Mouse (Mus musculus) splenic B cell, adult 2 months (primary cell): Measurements from ENCODE around the gene Clock.

Source experiments
- DNase-seq: peaks from one replicate; pipeline ENCODE4 v3.0.0-alpha.2; 2011; ENCODE audit warnings: low read depth, low spot score
- H3K27me3 ChIP-seq: 2 replicates; pipeline ENCODE4 v1.6.1; 2012; ENCODE audit warnings: mild to moderate bottlenecking, low read length, moderate library complexity, mixed read lengths; ENCODE audit not compliant: control insufficient read depth, poor library complexity, insufficient read depth, severe bottlenecking
- H3K36me3 ChIP-seq: 2 replicates; pipeline ENCODE4 v1.6.1; 2012; ENCODE audit warnings: mild to moderate bottlenecking, low read length, moderate library complexity, mixed read lengths; ENCODE audit not compliant: control insufficient read depth, poor library complexity, insufficient read depth, severe bottlenecking

The Clock gene

DNA sequence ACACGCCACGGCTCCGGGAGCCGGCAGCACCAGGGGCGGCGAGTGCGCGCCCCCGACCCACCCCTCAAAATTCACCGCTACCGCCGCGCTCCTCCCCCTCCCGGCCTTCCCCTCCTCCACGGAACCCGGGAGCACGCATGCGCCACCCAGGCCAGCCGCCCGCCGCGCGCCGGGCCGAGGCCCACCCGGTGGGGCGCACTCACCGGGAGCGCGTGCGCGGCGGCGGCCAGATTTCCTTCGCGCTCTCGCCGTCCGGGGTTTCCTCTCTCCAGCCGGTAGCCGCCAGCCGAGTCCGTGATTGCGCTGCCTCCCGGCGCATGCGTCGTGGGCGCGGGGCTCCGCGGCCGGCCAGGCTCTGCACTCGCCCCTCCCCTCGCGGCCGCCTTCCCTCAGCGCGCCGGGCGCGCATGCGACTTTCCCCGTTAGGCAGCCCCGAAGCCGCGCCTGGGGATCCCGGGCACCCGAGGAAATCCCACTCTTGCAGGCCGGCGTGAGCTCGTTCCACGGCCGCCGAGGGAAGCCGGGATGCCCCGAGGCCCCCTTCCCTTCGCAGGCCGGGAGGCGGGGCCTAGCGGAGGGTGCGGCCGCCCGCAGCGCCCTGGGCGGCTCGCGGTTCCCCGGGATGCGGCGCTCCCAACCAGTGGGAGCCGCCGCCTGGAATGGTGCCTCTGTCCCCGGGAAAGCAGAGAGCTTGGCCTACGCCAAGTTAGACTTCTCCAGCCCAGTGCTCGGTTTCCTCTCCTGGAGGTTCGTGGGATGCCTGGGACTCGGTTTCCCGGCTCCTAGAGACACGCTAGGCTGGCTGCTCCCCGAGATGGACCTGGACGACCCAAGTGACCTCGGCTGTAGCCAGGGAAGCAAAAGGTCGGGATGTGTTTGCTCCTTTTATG, at the start of gene Clock:
Gene Clock, minus strand, starts transcription at position 341 of the 890 bp plus-strand sequence.
- H3K27me3 ChIP-seq = no peaks in the 10 kb centered on the region
- DNase-seq = peak; percentile 88

DNA sequence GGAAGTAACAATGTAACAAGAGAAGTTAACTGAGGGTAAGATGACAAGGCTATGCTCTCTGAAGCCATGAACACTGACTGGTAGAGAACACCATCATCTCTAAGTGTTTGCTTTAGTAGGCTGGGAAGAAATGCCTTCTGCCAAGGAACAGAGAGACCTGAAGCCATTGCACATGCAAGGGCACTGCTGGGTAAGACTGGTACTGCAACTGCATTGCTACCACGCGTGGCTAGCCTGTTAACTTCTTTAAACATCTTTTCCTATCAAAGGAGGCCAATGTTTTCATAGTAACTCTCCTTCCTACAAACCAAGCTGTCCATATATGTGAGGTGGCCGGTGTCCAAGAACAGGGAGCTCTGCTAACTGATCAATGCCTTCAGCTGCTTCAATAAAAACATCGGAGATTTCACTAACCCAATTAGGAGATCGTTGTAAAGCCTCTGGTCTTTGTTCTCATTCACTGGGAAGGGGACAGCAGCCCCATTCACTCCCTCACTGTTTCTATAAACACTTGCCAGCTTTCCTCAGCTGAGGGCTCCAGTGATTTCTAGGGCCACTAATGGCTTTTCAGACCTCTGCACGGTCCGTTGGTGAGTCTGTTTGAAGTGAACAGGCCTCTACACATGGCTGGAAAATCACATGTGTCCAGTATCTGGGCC, 47.5 kb upstream of the Clock start:
- Histone ChIP-seq H3K36me3 (no peaks in the 10 kb centered on the region), H3K27me3 (no peaks in the 10 kb centered on the region)
- DNase-seq = no peak

More for the DNA sequence above, at the start of gene Clock:
- no peaks in the 10 kb centered on the region for H3K36me3 ChIP-seq

DNA sequence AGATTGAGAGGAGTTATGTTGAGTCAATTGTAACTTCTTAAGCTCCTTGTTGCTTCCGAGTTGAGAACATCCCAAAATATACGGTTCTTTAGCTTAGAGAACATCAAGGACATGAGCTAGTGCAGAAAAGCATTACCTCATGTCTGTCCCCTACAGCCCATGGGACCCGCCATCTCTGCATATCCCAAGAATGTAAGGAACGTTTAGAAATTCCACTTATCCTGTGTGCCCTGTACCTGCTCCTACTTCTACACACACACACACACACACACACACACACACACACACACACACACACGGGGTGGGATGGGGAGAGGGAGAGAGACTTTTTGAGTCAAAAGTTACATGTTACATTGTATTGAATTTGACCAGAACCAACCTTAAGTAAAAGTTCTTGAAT, 46.9 kb upstream of the Clock start:
- no peaks in the 10 kb centered on the region for H3K27me3 ChIP-seq
- no peak for DNase-seq
- no peaks in the 10 kb centered on the region for H3K36me3 ChIP-seq

DNA sequence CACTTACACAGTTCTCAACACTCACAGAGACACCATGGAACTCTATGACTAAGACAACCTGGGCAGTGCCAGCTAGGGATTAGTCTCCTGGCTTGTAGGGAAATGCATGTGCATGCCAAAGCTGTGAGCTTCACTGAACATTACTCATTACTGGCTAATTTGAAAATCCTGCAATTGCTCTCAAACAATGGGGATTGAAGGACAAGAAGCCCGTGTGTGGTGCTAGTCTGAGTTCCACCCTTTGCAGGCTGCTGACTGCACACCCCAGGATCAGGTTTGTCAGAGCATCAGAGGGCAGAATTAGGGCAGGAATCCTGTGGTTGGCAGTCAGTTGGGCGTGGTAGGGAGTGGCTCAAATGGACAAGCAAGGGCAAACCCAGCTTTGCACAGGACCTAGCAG, 41.5 kb upstream of the Clock start:
- no peak for DNase-seq
- Histone ChIP-seq H3K27me3 (no peaks in the 10 kb centered on the region), H3K36me3 (no peaks in the 10 kb centered on the region)

DNA sequence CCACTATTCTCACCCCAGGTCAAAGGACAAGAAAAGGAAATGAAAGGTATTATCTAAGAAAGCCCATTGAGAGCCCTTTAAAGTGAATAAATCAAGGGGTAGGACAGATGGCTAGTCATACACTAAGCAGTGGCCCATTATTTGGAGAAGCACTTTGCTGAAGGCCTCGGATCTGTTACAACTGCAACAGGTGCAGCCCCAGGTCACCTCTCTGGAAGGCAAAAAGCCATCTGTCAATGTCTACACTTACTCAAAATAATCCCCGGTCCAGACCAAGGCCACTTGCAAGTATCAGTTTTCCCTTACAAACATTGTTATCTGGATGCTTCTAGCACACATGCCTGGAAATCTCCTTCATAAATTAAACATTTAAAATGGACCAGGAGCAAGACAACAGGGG, 36.3 kb upstream of the Clock start:
- no peaks in the 10 kb centered on the region for H3K36me3 ChIP-seq
- H3K27me3 ChIP-seq = no peaks in the 10 kb centered on the region
- DNase-seq = no peak

DNA sequence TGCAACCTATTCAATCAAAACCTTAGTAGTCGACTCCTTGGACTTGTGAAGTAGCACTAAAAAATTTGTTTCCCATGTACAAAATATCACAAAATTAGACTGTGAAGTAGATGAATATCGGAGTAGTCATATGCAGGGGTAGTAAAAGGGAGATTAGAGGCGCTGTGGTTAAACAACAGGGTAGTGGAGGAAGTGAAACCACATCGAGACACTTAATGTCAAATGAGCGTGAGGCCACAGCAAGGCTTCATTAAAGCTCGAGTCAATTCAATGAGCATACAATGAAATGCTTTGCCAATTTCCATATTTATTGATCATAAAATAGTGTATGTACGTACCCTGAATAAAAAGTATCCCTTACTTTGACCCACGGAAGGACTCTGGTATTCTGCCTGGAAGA, 32.5 kb upstream of the Clock start:
- no peaks in the 10 kb centered on the region for H3K27me3 ChIP-seq
- no peaks in the 10 kb centered on the region; the same call in 1 of the 2 replicates for H3K36me3 ChIP-seq
- DNase-seq = peak; percentile 61

DNA sequence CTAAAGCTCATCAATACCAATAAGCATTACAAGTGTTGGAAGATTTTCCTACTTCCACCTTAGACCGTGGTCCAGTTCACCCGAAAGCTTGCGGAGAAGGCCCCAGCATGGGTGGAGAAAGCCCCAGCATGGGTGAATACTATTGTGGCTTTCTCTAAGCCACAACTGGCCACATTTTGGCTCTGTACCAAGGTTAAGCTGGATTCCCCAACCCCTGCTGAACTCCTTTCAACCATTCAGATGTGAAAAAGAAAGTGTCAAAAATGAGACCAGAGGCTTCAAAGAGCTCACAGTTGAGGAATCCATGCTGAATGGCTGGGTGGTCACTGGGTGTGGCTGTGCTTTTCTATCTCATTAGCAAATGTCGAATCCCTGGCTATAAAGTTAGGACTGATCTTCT, 29.2 kb upstream of the Clock start:
- DNase-seq = no peak
- Histone ChIP-seq H3K36me3 (no peaks in the 10 kb centered on the region; the same call in 1 of the 2 replicates), H3K27me3 (no peaks in the 10 kb centered on the region)

DNA sequence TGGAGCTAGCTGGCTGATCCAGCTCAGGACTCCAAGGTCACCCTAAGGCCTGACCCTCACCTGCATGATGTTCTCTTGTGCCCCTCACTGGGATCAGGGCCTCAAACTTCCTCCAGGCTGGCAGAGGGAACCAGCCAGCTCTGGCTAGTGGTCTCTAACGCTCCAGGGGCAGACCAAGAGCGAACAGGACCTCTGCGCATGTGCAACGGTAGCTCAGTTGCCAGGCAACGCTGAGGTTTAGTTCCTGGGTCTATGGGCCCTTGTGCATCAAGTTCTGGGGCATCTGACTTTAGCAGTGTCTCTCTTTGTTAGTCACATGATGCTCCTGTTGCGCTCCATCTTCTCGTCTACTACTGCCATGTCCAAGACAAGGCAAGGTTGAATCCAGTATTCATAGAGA, 26.4 kb upstream of the Clock start, which contains the start of gene Pdcl2:
Gene Pdcl2, minus strand, starts transcription at position 204 of the 400 bp plus-strand sequence.
- H3K27me3 ChIP-seq = no peaks in the 10 kb centered on the region
- H3K36me3 ChIP-seq = no peaks in the 10 kb centered on the region; the same call in 1 of the 2 replicates
- DNase-seq = no peak

DNA sequence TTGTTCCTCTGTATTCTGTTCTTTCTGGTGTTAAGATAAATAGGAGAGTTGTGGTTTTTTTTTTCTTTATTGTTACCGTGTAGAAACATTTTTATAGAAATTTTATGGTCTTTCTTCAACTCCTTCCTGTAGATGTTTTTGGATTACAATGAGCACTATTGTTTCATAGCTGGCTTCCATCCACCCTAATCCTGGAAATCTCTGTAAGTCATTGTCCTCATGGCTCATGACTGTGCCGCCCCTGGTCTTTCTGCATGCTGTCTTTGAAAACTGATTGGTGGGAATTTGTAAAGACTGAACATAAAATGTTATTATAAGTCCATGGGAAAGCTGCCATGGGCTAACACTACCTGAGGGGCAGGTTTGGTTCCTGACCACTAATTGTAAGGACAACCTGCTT, 22.7 kb upstream of the Clock start:
- DNase-seq = no peak
- no peaks in the 10 kb centered on the region for H3K36me3 ChIP-seq
- no peaks in the 10 kb centered on the region for H3K27me3 ChIP-seq

DNA sequence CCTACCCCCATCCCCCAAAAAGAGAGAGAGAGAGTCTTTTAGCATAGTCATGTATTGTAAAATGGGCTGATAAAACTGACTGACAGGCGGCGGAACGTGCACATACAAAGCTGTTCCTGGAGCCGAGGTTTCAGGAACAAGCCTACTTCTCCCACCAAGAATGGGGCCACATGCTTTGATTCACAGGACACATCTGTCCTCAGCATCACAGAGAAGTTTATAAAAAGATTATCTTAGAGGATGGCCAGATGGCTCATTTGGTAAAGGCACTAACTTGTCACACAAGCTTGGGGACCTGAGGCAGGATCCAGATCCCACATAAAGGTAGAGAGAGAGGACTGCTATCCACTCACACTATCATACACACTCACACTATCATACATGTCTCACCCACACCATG, 20.5 kb upstream of the Clock start:
- Histone ChIP-seq H3K36me3 (no peaks in the 10 kb centered on the region), H3K27me3 (no peaks in the 10 kb centered on the region)
- no peak for DNase-seq

DNA sequence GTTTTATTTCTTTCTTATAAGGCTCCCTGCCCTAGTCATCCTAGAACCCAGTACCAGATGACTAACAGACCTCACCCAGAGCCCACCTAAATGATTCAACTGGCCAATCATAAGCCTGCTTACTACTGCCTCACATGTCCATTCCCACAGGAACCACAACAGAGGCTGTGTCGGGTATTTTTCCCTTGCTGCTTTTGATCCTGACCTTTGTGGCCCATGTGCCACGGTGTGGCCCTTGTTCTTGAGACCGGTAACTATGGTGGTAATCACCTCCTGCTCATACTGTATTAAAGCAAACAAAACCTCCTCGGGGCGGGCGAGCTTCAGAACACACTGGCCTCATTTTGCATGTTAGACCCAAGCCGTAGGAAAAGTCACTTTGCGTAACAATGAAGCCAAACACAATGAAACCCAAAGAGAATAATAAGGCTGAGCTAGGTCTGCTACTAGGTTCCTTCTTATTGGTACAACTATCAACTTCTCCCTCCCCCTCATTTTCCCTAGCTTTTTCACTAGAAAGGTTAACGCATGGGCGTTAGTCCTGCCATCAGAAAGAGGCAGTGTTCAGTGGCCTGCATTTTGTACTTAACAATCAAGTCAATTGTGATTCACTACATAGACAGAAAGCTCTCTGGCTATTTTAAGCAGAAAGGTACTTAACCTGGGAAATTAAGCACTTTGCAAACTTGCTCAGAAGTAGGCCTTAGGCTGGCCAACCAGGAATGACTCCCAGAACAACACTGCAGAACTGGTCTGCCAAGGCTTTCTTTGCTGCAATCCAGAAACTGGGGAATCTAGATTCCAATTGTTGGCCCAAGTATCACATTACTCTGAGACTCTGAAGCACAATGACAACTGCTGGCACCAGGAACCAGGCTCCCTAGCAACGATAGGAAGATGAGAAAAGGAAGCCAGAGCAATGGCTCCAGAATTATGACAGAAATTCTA, 16.9 kb upstream of the Clock start:
- no peak for DNase-seq
- Histone ChIP-seq H3K36me3 (no peaks in the 10 kb centered on the region), H3K27me3 (no peaks in the 10 kb centered on the region)

DNA sequence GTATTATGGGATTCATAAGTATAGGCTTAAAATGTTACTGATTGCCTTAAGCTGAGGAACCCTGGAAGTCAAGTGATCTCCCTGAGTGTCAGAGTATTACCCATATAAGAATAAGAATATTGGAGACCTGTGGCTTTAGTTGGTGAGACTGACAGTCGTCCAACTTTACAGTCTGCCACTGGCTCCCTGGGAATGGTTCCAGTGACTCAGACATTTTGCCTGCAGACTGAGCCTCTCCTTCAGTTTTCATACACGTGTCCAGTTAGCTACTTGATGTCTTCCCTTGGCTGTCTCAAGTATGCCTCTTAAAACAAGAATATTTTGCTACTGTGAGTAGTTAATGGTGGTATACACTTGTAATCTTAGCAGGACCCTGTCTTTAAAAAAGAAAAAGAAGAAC, 3.6 kb upstream of the Clock start:
- no peak for DNase-seq
- no peaks in the 10 kb centered on the region for H3K36me3 ChIP-seq
- H3K27me3 ChIP-seq = no peaks in the 10 kb centered on the region

DNA sequence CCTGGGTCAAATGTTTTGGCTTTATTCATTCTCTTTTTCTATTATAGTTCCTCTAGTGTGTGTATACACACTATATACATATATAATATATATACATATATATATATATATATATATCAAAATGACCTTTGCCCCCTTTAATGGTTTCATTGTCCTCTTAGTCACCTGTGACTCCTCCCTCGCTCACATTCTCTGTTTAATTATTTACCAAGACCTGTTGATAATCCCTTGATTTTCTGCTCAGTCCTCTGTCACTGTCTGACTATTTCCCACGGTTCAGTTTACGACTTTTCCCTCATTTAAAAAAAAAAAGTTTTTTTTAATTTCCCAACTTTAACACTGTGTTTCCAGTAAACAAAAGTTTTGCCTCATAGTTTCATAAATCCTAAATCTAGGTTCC, 1.7 kb upstream of the Clock start:
- DNase-seq = no peak
- no peaks in the 10 kb centered on the region for H3K36me3 ChIP-seq
- H3K27me3 ChIP-seq = no peaks in the 10 kb centered on the region

DNA sequence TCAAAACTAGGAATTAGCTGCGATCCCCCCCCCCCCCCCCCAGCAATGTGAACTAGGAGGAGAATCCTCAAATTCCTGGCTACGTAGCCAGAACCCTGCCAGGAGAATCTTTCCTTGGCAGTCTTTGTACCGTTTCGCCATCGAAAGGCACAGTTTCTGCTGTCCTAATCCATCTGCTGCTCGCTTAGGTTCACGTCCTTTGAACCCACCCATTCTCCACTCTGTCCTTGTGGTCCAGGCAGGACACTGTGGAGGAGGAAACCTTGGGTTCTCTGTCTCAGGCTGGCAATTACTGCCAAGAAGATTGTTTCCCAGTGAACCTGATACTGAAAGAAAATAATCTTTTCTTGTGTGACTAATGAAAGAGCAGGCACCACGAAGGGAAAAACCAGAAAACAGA, 1.0 kb upstream of the Clock start:
- no peaks in the 10 kb centered on the region for H3K27me3 ChIP-seq
- no peaks in the 10 kb centered on the region for H3K36me3 ChIP-seq
- no peak for DNase-seq
